Mouse (Mus musculus) cortical plate, adult 2 months (tissue): ENCODE results near the gene Ankrd39.

ENCODE experiments used
- CTCF ChIP-seq: fragments of 200-500 bp; IDR thresholded peaks from 2 replicates; pipeline ENCODE4 v1.5.1; 2011; ENCODE audit warnings: mild to moderate bottlenecking, control low read depth, low read length; ENCODE audit not compliant: insufficient read depth; ENCODE audit errors: extremely low read depth
- POLR2A ChIP-seq: fragments of 200-500 bp; IDR thresholded peaks from 2 replicates; pipeline ENCODE4 v1.6.1; 2011; ENCODE audit warnings: mild to moderate bottlenecking, low read length, control low read depth; ENCODE audit not compliant: insufficient read depth; ENCODE audit errors: extremely low read depth

- TF ChIP-seq CTCF (no peak), POLR2A (no peak)
Observed at GRCm38 (mm10) chr1:36583408-36584116, 36.3 kb upstream of the Ankrd39 start.
